Mouse (Mus musculus) midbrain, embryonic 15.5 days (tissue): ENCODE data around the gene Cad. TPM values are rescaled to one million over a fixed set of nuclear protein-coding genes. Genes with fewer than 3 reads are reported as not detected.
A peak's percentile ranks its signal among the peaks of the same experiment; 100 is the strongest.

Experiments used
- ATAC-seq: fragments of 200-750 bp; cut with Nextera tagmentation; replicated peaks from 2 replicates; pipeline ENCODE4 v1.8.0; 2017; ENCODE audit warnings: moderate TSS enrichment
- H3K27ac ChIP-seq: fragments of 300-500 bp; sonication (generic); 2 replicates; pipeline ENCODE4 v1.5.1; 2015; ENCODE audit warnings: mild to moderate bottlenecking, inconsistent platforms
- H3K27me3 ChIP-seq: fragments of 300-500 bp; sonication (generic); replicated peaks from 2 replicates; pipeline ENCODE4 v1.6.1; 2015; ENCODE audit warnings: inconsistent platforms
- H3K36me3 ChIP-seq: fragments of 300-500 bp; sonication (generic); replicated peaks from 2 replicates; pipeline ENCODE4 v1.6.1; 2015; ENCODE audit warnings: inconsistent platforms
- H3K4me1 ChIP-seq: fragments of 300-500 bp; sonication (generic); 2 replicates; pipeline ENCODE4 v1.6.1; 2015; ENCODE audit warnings: inconsistent platforms
- H3K4me2 ChIP-seq: fragments of 300-500 bp; sonication (generic); 2 replicates; pipeline ENCODE4 v1.6.1; 2015; ENCODE audit warnings: inconsistent platforms, mild to moderate bottlenecking, moderate library complexity
- H3K4me3 ChIP-seq: fragments of 300-500 bp; sonication (generic); 2 replicates; pipeline ENCODE4 v1.5.1; 2015; ENCODE audit warnings: mild to moderate bottlenecking, inconsistent platforms
- H3K9ac ChIP-seq: fragments of 300-500 bp; sonication (generic); 2 replicates; pipeline ENCODE4 v1.6.1; 2015; ENCODE audit warnings: mild to moderate bottlenecking, inconsistent platforms
- H3K9me3 ChIP-seq: fragments of 300-500 bp; sonication (generic); 2 replicates; pipeline ENCODE4 v1.6.1; 2016; ENCODE audit warnings: inconsistent platforms
- WGBS: fragments of 180-500 bp; shearing (Covaris S2); methylation state at CpG from one replicate; pipeline ENCODE4 v1.1.7; 2015; ENCODE audit warnings: mixed read lengths; 5-methylcytosine and 5-hydroxymethylcytosine counted together
- polyA plus RNA-seq: library from polyadenylated mRNA; unstranded; fragments of >200 nt; fragmentation: Nextera tagmentation; extraction: Ambion mirVana; gene quantifications from 2 replicates; pipeline ENCODE4 v1.2.1, GENCODE M21; 2015

Gene Cad
- polyA plus RNA-seq, 1 experiment from 2014 or later = 16.2 TPM

DNA sequence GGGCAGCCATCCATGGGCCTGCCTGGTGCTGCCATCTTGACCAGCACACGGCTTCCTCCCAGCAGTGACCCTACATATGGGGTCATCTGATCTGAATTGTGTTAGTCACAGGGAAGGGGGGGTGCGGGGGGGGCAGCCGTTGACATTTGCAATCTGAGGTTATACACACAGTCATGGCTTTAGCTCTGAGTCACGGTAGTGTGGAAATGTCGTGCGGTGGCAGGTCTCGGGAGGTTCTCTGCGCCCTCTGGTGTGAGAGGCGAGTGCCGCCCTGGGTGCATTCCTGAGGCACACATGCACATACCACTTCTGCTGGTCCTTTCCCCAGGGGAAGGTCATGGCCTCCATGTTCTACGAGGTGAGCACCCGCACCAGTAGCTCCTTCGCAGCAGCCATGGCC is 21.8 kb downstream of the Cad start:
- 92% methylated on average over 13 of the region's 13 CpGs for WGBS
- Histone ChIP-seq H3K4me2 (no peak overlapping the region), H3K4me1 (no peaks in the 10 kb centered on the region), H3K9ac (no peak overlapping the region), H3K9me3 (no peaks in the 10 kb centered on the region), H3K27ac (no peak overlapping the region), H3K27me3 (no peaks in the 10 kb centered on the region), H3K4me3 (no peak overlapping the region), H3K36me3 (peaks cover 32% of the 10 kb centered on the region)
- no peak for ATAC-seq

GRCm38 (mm10) chr5:31080059-31080794 is 25.6 kb downstream of the Cad start:
- Histone ChIP-seq H3K27ac (no peak overlapping the region), H3K4me3 (no peak overlapping the region), H3K9ac (no peak overlapping the region), H3K27me3 (no peaks in the 10 kb centered on the region), H3K4me1 (peaks cover 12% of the 10 kb centered on the region), H3K4me2 (no peak overlapping the region), H3K9me3 (no peaks in the 10 kb centered on the region), H3K36me3 (peaks cover 11% of the 10 kb centered on the region; the same call in 1 of the 2 replicates)
- ATAC-seq = no peak
- WGBS = 85% methylated on average over 13 of the region's 13 CpGs

- Histone ChIP-seq H3K4me2 (no peak overlapping the region), H3K4me1 (peaks cover 12% of the 10 kb centered on the region), H3K9me3 (no peaks in the 10 kb centered on the region), H3K9ac (no peak overlapping the region), H3K27me3 (no peaks in the 10 kb centered on the region), H3K36me3 (peaks cover 11% of the 10 kb centered on the region; the same call in 1 of the 2 replicates), H3K27ac (no peak overlapping the region), H3K4me3 (no peak overlapping the region)
- WGBS = 65% methylated on average over 3 of the region's 3 CpGs
- no peak for ATAC-seq
Observed at GRCm38 (mm10) chr5:31080795-31081164, 26.2 kb downstream of the Cad start.

GRCm38 (mm10) chr5:31081386-31081785 is 26.8 kb downstream of the Cad start:
- Histone ChIP-seq H3K4me3 (no peak overlapping the region), H3K36me3 (peaks cover 7% of the 10 kb centered on the region; the same call in 1 of the 2 replicates), H3K9me3 (no peaks in the 10 kb centered on the region), H3K4me1 (peaks cover 12% of the 10 kb centered on the region), H3K27me3 (no peaks in the 10 kb centered on the region), H3K9ac (no peak overlapping the region), H3K27ac (no peak overlapping the region), H3K4me2 (no peak overlapping the region)
- ATAC-seq = no peak
- 77% methylated on average over 3 of the region's 3 CpGs for WGBS

DNA sequence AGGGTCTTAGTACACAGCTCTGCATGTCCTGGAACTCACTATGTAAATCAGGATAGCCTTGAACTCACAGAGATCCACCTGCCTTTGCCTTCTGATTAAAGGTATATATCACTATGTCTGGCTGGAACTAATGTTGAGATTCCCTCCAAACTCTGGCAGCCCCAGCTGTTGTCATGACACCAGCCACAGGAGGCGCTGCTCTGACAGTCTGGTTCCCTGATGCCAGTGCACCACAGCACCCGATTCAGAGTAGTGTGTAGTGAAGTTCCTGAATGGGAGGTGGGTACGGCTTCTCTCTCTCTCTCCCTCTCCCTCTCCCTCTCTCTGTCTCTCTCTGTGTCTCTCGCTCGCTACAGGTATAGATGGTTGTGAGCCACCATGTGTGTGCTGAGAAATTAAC is 27.8 kb downstream of the Cad start:
- Histone ChIP-seq H3K36me3 (peaks cover 6% of the 10 kb centered on the region; the same call in 1 of the 2 replicates), H3K9ac (no peak overlapping the region), H3K4me2 (no peak overlapping the region), H3K4me1 (peaks cover 16% of the 10 kb centered on the region), H3K9me3 (no peaks in the 10 kb centered on the region), H3K4me3 (no peak overlapping the region), H3K27me3 (no peaks in the 10 kb centered on the region), H3K27ac (0 out of 2 replicates have a peak overlapping the region, but pooled peaks have one; percentile 53)
- ATAC-seq = no peak
- WGBS = 15% methylated on average over 5 of the region's 5 CpGs

DNA sequence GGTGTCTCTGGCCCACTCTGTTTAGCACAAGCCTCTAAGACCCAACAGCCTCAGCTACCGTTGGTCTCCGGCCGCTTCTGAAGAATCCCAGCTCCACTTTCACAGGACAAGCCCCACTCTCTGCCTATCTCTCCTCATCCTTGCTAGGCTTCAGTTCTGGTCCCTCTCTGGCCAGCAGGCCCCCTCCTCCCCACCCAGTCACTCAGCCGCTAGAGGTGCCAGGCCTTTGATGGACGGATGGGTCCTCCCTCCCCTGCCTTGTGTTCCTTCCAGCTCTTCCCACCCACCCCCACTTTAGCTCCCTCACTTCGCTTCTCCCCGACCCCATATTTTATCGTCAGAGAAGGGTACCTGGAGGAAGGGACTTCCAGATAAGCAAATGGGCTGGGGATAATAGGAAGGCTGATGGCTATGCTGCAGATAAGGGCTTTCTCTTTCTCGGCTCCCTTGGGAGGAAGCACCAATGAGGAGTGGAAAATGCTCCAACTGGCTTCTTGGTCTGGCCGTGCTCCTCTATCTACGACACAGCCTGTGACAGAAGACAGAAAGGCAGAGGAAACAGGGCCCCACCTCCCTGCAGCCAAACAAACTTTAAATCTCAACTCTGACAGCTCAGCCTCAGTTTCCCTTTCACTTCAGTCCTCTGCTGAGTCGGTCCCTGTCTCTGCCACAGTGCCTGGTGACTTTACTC is 28.5 kb downstream of the Cad start:
- 0 out of 2 replicates have a peak, but pooled peaks have one; percentile 37 for ATAC-seq

DNA sequence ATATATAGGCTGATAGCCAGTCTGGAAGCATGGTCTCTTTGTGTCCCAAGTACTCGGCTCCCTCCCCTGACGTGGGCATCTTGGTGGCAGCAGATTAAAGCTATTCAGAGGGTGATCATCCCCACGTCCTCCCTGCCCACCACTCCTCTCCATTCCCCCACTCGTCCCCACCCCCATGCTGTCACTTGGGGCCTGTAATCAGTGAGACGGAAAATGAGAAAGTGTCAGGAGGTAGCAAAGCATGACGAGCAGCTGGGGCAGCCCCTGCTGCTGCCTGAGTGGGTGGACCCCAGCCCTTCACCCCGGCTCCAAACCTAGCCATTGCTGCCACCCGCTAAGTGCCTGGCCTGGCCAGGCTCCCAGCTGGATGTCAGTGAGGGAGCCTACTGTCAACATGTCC is 29.4 kb downstream of the Cad start:
- peak; percentile 51; the same call in 1 of the 2 replicates for ATAC-seq
- Histone ChIP-seq H3K9me3 (no peaks in the 10 kb centered on the region), H3K36me3 (no peaks in the 10 kb centered on the region), H3K4me2 (no peak overlapping the region), H3K9ac (no peak overlapping the region), H3K27me3 (no peaks in the 10 kb centered on the region), H3K27ac (no peak overlapping the region), H3K4me1 (peaks cover 16% of the 10 kb centered on the region), H3K4me3 (no peak overlapping the region)
- under 1% methylated on average over 8 of the region's 8 CpGs for WGBS

More for the DNA sequence above, 28.5 kb downstream of the Cad start:
- no peaks in the 10 kb centered on the region for H3K27me3 ChIP-seq
- no peak overlapping the region for H3K9ac ChIP-seq
- peaks cover 16% of the 10 kb centered on the region for H3K4me1 ChIP-seq
- 0 out of 2 replicates have a peak overlapping the region, but pooled peaks have one; percentile 53 for H3K27ac ChIP-seq
- no peak overlapping the region for H3K4me2 ChIP-seq
- no peaks in the 10 kb centered on the region for H3K9me3 ChIP-seq
- no peak overlapping the region for H3K4me3 ChIP-seq
- 28% methylated on average over 12 of the region's 12 CpGs for WGBS
- H3K36me3 ChIP-seq = peaks cover 2% of the 10 kb centered on the region; the same call in 1 of the 2 replicates

DNA sequence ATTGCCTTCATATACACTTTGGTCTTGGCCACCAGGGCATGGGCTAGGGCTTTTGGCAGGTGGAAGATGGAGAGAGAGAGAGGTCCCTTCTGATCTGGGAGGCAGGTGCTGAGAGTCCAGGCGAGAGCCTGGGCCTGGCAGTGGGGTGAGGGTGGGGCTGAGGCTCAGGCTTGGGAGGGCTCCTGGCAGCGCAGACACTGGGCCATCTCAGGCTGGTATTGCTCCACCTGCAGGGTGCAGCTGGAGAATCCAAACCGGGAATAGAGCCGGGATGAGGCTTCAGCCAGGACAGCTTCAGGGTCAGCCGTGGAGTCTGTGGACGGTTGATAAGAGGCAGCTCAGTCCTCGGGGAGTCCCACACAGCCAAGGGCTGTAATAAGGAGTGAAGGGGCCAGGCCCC is 32.0 kb downstream of the Cad start:
- no peak for ATAC-seq
- no peak overlapping the region for H3K27ac ChIP-seq
- H3K9ac ChIP-seq = no peak overlapping the region

DNA sequence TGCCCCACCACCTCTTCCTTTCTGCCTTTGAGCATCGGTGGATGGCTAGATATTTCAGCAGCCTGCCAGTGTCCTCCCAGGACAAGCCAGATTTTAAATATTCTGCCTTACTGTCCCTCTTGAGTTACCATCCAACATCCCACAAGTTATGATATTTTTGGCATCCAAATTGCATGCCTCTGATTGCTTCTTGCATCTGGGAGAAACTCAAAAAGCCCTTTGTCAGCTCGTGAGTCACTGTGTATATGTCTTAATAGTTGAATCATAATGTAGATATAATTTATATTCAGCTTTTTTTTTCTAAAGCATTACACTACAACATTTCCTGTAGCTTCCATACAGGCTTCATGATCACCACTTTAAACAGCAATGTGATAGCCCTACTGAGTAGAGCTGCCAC is 32.6 kb downstream of the Cad start:
- Histone ChIP-seq H3K9ac (no peak overlapping the region), H3K4me1 (peaks cover 16% of the 10 kb centered on the region), H3K36me3 (no peaks in the 10 kb centered on the region), H3K9me3 (no peaks in the 10 kb centered on the region), H3K27me3 (peaks cover 23% of the 10 kb centered on the region), H3K27ac (no peak overlapping the region), H3K4me3 (no peak overlapping the region), H3K4me2 (no peak overlapping the region)
- no peak for ATAC-seq
- 76% methylated on average over 2 of the region's 2 CpGs for WGBS

More for the DNA sequence above, 32.0 kb downstream of the Cad start:
- Histone ChIP-seq H3K9me3 (no peaks in the 10 kb centered on the region), H3K36me3 (no peaks in the 10 kb centered on the region), H3K4me3 (no peak overlapping the region), H3K4me2 (no peak overlapping the region), H3K27me3 (peaks cover 18% of the 10 kb centered on the region), H3K4me1 (peaks cover 16% of the 10 kb centered on the region)
- 22% methylated on average over 7 of the region's 7 CpGs for WGBS

- H3K9ac ChIP-seq = peak overlapping the region; percentile 52
- peaks cover 67% of the 10 kb centered on the region for H3K27me3 ChIP-seq
- H3K4me1 ChIP-seq = peaks cover 30% of the 10 kb centered on the region
- H3K9me3 ChIP-seq = no peaks in the 10 kb centered on the region
- WGBS = under 1% methylated on average over 50 of the region's 53 CpGs
- peak overlapping the region; percentile 44 for H3K4me3 ChIP-seq
- H3K36me3 ChIP-seq = no peaks in the 10 kb centered on the region
- no peak; the same call in 1 of the 2 replicates for ATAC-seq
- peak overlapping the region; percentile 53 for H3K4me2 ChIP-seq
- H3K27ac ChIP-seq = no peak overlapping the region
Observed at GRCm38 (mm10) chr5:31092231-31092975, 37.8 kb downstream of the Cad start.

- peaks cover 75% of the 10 kb centered on the region for H3K27me3 ChIP-seq
- H3K4me1 ChIP-seq = peaks cover 30% of the 10 kb centered on the region
- under 1% methylated on average over 52 of the region's 54 CpGs for WGBS
- H3K36me3 ChIP-seq = no peaks in the 10 kb centered on the region
- peak; percentile 55 for ATAC-seq
- peak overlapping the region; percentile 44 for H3K4me3 ChIP-seq
- H3K9me3 ChIP-seq = no peaks in the 10 kb centered on the region
- no peak overlapping the region for H3K27ac ChIP-seq
- peak overlapping the region; percentile 53 for H3K4me2 ChIP-seq
- H3K9ac ChIP-seq = peak overlapping the region; percentile 52
Observed at GRCm38 (mm10) chr5:31093151-31094041, 38.8 kb downstream of the Cad start.
